Mouse (Mus musculus): ENCODE measurements around the gene Rnf141.

Gene Rnf141

GRCm38 (mm10) chr7:110794722-110795121 is 49.5 kb downstream of the Rnf141 start:
- DNase-seq, result no peak

GRCm38 (mm10) chr7:110792834-110793233 is 51.4 kb downstream of the Rnf141 start:
- DNase-seq, result no peak

GRCm38 (mm10) chr7:110792201-110792600 is 52.1 kb downstream of the Rnf141 start:
- DNase-seq, result no peak

- DNase-seq, result no peak
Measured at GRCm38 (mm10) chr7:110790878-110791277, 53.4 kb downstream of the Rnf141 start.

GRCm38 (mm10) chr7:110787310-110787709 is 56.9 kb downstream of the Rnf141 start:
- DNase-seq, result no peak

GRCm38 (mm10) chr7:110785741-110786146 is 58.5 kb downstream of the Rnf141 start:
- no peak for DNase-seq

- no peak for DNase-seq
Measured at GRCm38 (mm10) chr7:110784965-110785364, 59.3 kb downstream of the Rnf141 start.

- no peak for DNase-seq
Measured at GRCm38 (mm10) chr7:110782845-110783478, 61.3 kb downstream of the Rnf141 start.

- DNase-seq, result no peak
Measured at GRCm38 (mm10) chr7:110782135-110782534, 62.1 kb downstream of the Rnf141 start.

- DNase-seq, result no peak
Measured at GRCm38 (mm10) chr7:110781231-110781711, 63.0 kb downstream of the Rnf141 start.

- no peak for DNase-seq
Measured at GRCm38 (mm10) chr7:110780520-110780919, 63.7 kb downstream of the Rnf141 start.

GRCm38 (mm10) chr7:110779605-110780111 is 64.6 kb downstream of the Rnf141 start:
- DNase-seq, result no peak

GRCm38 (mm10) chr7:110778933-110779332 is 65.3 kb downstream of the Rnf141 start:
- DNase-seq, result no peak

GRCm38 (mm10) chr7:110777146-110778001 is 66.9 kb downstream of the Rnf141 start:
- no peak for DNase-seq

GRCm38 (mm10) chr7:110774674-110775073 is 69.6 kb downstream of the Rnf141 start:
- no peak for DNase-seq

GRCm38 (mm10) chr7:110774077-110774476 is 70.2 kb downstream of the Rnf141 start:
- no peak for DNase-seq

GRCm38 (mm10) chr7:110773204-110774002 is 70.9 kb downstream of the Rnf141 start:
- no peak for DNase-seq

GRCm38 (mm10) chr7:110772343-110772742 is 71.9 kb downstream of the Rnf141 start:
- DNase-seq, result no peak

GRCm38 (mm10) chr7:110770949-110771348 is 73.3 kb downstream of the Rnf141 start:
- no peak for DNase-seq

GRCm38 (mm10) chr7:110769094-110769493 is 75.2 kb downstream of the Rnf141 start:
- DNase-seq, result peak in 1 of 2 experiments; percentile 18

GRCm38 (mm10) chr7:110768451-110769064 is 75.7 kb downstream of the Rnf141 start:
- peak; percentile 15 to 24 for DNase-seq

- DNase-seq, result no peak
Measured at GRCm38 (mm10) chr7:110768001-110768400, 76.3 kb downstream of the Rnf141 start, which contains the start of gene Ampd3. Gene Ampd3, plus strand, starts transcription at chr7:110768206.
